Mouse (Mus musculus): ENCODE measurements around the gene Iqgap3.

GRCm38 (mm10) chr3:88068386-88068785, 13.4 kb upstream of the Iqgap3 start:
- no peak for TF ChIP-seq CTCF (conservative IDR thresholded peaks at IDR 0.05; ENCODE audit: insufficient read depth, insufficient read length, low read depth, low read length)
- TF ChIP-seq POLR2A (IDR thresholded peaks at IDR 0.05; ENCODE audit: low read depth, low read length) = no peak
